Mouse (Mus musculus) layer of hippocampus, postnatal 14 days (tissue): ENCODE measurements around the gene Dpf3. TPM values are rescaled to one million over a fixed set of nuclear protein-coding genes. Genes with fewer than 3 reads are reported as not detected.

ENCODE experiments used
- DNase-seq, 2 experiments: peaks; one replicate each; pipeline ENCODE4 v3.0.0; 2021 to 2022; ENCODE audit warnings: low spot score in 2 of 2, mixed read lengths in 1 of 2
- total RNA-seq, 2 experiments: library from RNA; stranded (reverse); gene quantifications; 2 replicates each; pipeline ENCODE4 v1.2.3; 2021

The Dpf3 gene
- total RNA-seq, 2 experiments from 2014 or later: 26.4 to 27.8 TPM

DNA sequence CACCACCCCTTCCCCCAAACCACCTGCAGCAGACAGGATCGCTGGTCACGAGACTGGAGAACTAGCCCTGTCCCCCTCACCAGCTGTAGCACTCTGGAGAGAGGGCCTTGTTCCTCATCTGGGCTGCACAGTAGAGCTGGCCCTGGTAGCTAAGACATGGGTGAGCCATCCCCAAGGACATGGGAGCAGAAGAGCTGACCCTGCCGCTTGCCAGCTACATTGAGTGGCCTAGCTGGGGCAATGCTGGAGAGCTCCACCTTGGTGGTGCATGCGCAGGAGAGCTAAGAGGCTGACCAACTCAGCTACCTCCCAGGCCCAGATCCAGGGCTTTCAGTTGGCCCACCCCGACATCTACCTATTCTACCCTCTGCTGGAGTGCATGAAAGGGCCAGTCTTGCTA, 67.2 kb downstream of the Dpf3 start:
- DNase-seq: no peak

- DNase-seq: no peak
Measured at GRCm38 (mm10) chr12:83415207-83415606, 72.3 kb downstream of the Dpf3 start.

DNA sequence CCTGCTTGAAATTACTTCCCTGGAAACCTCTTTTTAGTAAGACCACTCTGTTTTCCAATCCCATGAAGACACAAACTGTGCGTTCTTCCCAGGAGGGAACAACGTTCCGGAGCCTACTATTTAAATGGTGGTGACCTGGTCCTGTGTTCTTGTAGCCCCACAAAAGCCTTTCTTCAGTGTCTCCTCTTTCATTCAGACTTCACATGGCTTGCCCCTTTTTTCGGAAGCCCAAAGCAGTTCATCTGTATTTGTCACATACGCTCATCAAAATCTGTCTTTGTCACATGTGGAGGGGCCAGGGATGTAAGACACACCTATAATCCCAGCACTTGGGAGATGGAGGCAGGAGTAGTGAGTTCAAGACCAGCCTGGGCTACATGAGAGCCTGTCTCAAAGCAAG, 73.8 kb downstream of the Dpf3 start:
- no peak for DNase-seq

DNA sequence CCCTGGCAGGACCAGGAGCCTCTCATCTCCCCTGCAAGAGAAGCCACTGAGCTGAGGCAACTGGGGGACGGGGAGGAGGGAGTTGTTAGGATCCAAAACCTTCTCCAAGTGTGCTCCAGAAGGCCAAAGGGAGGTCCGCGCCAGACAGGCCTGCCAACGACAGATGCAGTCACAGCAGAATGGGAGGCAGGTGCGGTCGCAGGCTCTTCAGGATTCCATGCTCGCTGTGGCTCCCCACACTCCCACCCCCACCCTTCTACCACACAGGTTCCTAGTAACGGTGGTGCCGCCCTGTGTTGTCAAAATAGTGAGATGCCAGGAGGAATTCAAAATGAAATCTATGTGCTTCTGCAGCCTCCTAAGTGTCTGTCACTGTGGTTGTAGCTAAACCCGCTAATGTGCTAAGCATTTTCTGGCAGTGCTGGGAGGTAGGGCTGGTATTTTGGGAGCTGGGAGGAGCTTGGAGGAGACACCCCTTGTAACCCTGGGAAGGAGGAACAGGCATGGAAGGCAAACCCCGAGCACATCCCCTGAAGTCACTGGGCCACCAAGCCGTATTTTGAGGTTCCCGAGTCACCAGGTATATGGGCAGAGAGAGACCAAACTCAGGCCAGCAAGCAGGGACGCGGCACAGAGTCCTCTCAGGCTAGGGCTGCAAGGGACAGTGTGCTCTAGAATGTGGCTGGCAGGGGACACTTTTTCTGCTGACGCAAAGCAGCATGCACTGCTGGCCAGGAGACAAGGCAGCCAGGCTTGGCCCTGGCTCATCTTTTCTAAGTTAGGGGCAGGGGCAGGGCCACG, 75.6 kb downstream of the Dpf3 start:
- DNase-seq: peak; percentile 69 to 73

DNA sequence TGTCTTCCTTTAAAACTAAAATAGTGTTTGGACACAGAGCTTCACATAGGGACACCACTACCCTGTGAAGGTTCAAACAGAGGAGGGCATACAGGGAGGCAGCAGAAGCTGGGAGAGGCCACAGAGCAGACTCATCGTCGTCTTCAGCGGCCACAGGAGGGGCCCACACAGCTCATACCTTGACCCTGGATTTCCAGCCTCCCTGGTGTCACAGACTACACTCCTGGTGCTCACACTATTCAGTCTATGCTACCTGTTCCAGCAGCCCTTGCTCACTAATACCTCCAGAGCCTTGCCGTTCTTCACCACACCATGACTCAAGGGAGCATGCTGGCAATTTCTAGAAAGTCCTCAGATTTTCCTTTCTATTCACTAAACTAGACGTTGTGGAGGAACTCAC, 76.5 kb downstream of the Dpf3 start:
- no peak for DNase-seq

- no peak for DNase-seq
Measured at GRCm38 (mm10) chr12:83405374-83406125, 82.0 kb downstream of the Dpf3 start.

- no peak for DNase-seq
Measured at GRCm38 (mm10) chr12:83402270-83402669, 85.2 kb downstream of the Dpf3 start.

GRCm38 (mm10) chr12:83392011-83392410, 95.5 kb downstream of the Dpf3 start:
- DNase-seq: no peak

DNA sequence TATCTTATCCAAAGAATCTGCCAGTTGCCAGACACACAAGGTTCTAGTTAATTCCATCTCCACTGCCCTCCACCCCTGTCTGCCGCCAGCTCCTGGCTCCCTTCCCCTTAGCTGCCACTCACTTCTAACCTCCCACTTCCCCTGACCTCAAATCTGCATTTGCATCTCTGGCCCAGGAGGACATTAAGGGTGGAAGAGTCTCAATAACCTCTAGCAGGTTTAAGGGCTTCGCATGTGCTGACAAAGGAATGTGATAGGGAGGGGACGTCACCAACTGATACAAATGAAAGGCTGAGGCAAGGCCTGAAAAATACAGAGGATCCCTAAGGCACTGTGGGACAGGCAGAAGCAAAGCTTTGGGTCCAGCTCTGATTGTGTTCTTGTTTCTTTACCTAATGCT, 100.0 kb downstream of the Dpf3 start:
- DNase-seq: no peak

DNA sequence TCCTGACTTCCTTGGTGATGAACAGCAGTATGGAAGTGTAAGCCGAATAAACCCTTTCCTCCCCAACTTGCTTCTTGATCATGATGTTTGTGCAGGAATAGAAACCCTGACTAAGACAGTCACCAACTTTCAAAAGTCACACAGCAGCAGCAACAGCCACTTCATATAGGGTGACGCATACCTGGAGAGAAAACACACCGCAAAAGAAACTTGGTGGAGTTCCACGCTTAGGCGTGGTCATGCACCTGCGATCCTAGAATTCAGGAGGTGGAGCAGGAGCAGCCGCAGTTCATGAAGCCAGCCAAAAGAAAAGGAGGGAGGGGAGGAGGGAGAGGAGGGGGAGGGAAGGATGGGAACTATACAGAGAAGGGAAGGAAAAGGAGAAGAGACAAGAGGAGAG, 106.4 kb downstream of the Dpf3 start:
- DNase-seq: no peak

GRCm38 (mm10) chr12:83380016-83380415, 107.5 kb downstream of the Dpf3 start:
- DNase-seq: no peak

DNA sequence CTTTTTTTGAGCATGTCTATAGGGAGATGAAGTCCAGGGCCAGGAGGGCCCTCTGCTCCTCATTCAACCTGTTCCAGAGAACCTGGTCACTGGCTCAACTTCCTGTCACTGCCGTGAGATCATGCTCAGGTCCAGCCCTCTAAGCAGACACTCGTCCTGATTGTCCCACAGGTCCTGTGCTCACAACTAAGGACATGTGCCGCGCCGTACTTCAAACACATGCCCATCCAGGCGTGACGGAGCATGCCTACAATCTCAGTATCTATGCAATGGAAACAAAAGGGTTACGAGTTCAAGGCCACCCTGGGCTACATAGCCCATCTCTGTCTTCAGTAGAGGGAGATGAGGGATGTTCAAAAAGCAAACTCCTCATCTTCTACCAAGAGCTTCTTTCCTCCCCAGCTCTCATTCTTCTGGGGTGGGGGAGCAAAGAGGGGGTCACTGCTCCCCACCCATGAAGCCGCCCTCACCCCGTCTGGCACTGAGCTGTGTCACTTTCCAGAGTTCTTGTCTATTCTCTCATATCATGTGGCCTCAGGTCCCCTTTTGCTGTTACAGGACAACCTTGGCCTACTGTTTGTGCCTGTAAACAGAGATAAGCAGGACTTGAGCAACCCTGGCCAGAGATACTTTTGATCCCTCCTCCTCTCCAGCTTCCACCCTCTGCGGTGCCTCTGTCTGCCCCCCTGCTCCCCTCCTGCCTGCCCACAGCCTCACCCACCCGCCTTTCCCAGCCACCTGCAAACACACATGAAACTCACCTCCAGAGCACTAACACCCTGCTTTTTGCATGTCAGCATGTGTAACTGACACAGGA, 112.3 kb downstream of the Dpf3 start:
- no peak for DNase-seq

GRCm38 (mm10) chr12:83373081-83373480, 114.4 kb downstream of the Dpf3 start:
- no peak for DNase-seq

DNA sequence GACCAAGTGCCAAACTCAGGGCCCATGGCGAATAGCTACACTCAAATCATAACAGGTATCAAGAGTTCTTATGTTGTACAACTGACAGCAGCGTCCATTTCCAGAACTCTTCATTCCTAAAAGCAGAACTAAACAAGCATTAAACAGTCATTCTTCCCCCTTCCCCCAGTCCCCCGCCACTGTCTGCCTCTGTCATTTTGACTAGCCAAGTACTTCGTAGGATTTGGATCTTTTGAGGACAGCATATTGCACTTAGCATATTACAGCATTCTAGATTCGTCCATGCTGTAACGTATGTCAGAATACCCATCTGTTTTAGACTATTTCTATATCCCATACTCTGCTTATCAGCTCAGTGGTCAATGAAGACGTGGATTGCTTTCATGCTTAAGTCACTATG, 115.2 kb downstream of the Dpf3 start:
- DNase-seq: peak in 1 of 2 experiments; percentile 9

DNA sequence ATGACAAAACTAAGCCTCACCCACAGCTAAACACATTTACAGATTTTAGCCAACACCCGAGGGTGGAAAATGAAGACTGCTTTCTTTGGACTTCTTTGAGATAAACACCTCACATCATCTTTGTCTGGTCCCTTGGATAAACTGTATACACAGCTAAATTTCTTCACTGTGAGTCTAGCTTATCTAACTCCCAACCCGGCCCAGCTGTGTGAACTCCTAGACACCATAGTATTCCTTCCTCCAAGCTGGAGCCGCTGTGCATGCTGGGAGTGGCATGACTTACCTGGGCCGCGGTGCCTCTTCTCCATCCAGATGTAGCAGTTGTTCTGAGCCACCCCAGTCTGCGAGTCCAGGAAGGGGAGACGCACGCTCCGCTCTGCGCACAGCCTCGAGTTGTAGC, 117.3 kb downstream of the Dpf3 start:
- DNase-seq: no peak

DNA sequence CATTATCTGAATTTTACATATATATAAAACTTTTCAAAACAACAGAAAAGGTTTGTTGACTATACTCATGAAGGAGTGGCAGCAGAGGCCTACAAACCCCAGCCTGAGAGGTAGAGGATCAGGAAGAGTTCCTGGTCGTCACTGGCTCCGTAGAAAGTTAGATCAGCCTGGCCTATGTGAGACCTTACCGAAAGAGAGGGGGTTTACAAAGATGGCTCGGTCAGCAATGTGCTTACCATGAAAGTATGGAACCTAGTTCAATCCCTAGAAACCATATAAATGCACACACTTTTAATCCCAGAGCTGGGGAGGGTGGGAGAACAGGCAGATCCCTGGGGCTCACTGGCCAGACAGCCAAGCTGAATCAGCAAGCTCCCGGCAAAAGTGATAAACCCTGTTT, 118.1 kb downstream of the Dpf3 start:
- DNase-seq: no peak

DNA sequence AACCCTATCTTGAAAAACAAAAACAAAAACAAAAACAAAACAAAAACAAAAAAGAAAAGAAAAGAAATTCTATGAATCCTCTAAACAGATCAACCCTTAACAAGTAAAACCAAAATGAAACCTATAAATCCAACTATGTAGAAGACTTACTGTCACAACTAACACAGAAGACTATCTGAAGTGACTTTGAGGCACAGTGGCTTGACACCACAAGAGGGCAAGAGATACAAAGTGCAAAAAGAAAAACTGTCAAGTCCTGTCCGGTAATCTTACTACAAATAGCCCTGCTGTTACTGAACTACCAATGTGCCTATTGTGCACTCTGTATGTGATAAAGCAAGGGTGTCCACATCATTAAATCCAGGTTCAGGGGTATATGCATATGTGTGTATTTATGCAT, 120.0 kb downstream of the Dpf3 start:
- DNase-seq: no peak

- DNase-seq: no peak
Measured at GRCm38 (mm10) chr12:83364771-83365170, 122.7 kb downstream of the Dpf3 start.

DNA sequence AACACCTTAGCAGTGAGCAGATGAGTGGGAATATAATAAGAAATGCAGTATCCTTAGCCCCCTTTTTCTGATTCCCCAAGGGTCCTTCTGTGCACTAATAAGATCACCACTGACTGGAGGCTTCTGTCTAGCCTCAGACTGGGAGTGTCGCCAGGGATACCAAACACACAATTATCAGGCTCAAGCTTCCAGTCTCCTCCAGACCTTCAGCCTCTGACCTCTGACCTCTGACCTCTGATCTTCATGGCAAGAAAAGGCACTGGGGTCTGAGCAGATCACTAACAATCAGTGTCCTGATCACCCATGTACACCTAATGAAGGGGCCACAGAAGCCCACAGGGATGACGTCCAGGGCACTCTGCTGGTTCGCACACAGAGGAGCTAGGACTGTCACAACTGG, 125.7 kb downstream of the Dpf3 start:
- DNase-seq: no peak

DNA sequence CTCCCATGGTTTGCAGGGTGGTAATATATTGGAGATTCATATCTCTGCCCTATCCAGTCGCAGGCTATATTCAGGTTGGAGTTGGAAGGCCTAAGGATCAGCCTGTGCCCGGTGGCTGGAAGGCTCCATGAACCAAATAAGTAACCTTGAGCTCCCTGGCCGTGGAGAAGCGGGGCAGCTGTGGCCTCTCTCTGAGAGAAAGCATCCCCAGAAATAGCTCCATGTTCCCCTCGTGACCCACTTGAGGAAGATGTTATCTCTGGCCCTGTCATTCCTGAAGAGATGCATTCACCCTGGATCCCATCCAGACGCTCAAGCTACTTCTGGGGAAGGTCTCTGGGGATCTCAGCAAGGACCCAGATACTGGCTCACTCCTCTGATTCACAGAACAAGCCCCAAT, 134.9 kb downstream of the Dpf3 start:
- DNase-seq: no peak

DNA sequence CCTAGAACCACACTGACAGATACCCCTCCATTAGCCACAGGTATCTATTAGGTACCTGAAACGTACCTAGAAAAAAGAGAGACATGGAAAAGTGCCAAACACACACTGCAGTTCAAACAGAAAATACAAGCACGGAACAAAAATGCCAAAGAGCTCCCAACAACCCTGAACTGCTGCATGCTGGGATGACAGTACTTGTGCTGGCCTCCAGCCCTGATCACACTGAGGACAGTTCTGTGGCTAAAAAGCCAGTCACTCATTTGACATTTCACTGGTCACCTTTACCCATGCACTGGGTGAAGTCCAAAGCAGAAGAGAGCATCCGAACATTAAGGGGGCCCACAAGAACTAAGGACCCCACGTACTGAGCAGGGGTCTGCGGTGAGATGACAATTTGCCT, 137.8 kb downstream of the Dpf3 start:
- no peak for DNase-seq

DNA sequence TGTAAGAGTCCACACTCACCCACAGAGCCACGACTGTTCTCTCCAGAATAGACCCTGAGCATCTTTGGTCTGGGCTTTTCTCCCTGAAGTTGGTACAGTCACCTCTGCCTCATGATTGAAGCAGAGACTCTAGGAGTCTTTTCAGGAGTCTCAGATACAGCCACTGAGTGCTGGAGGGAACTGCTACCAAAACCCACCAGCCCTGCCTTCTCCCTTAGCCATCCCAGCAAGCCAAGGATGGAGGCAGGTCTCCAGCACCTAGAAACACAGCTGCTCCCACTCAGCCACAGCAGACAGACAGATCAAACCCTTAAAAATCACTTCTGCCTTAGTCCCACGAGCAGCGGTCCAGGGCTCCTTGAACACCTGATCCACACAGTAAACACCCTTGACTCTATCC, 139.3 kb downstream of the Dpf3 start:
- no peak for DNase-seq
